Mouse (Mus musculus) embryo, embryonic 10.5 days (tissue): ENCODE data around the gene Adnp.

Experiments used
- DNase-seq: peaks from one replicate; pipeline ENCODE4 v3.0.0-alpha.2; 2015; ENCODE audit warnings: low spot score

The Adnp gene

GRCm38 (mm10) chr2:168206725-168207644 lies at the start of gene Adnp:
TSS of gene Adnp (minus strand) at chr2:168207112.
- peak; percentile 98 for DNase-seq

DNA sequence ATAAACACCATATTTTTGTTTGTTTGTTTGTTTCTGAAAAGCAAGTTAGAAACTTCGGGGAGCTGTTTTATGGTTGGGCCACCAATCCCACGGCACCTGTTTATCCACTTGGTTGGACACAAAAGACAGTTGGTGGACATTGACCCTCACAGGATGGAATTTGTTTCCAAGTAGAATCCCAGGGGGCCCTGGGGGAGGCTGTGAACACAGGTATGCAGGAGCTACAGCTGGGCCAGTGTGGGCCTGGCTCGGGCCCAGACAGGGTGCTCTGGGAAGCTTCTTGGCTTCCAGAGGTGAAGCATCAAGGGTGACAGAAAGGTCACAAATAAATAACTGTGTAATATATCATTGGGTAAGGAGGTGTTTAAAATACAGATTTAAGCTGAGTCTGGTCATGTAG lies 49.6 kb upstream of the Adnp start:
- no peak for DNase-seq

DNA sequence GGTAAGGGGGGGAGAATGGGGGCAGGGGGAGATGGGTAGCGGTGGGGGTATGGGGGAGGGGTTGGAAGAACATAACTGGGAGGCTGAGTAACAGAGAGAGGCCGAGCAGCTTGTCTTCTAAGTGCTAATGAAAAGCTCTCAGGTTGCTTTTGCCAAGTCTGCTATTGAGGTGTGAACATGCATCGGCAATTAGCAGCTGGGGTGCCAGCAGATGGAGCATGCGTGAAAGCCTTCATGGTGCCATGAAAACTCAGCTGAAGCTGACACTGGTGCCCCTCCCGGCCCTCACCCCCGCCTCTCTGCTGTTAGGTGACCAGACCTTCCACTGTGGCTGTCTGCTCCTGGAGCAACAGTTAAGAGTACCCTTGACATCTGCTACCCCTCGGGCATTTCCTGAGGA lies 46.9 kb upstream of the Adnp start:
- DNase-seq, result no peak

- peak; percentile 87 for DNase-seq
Observed at GRCm38 (mm10) chr2:168252639-168253292, 45.9 kb upstream of the Adnp start.

DNA sequence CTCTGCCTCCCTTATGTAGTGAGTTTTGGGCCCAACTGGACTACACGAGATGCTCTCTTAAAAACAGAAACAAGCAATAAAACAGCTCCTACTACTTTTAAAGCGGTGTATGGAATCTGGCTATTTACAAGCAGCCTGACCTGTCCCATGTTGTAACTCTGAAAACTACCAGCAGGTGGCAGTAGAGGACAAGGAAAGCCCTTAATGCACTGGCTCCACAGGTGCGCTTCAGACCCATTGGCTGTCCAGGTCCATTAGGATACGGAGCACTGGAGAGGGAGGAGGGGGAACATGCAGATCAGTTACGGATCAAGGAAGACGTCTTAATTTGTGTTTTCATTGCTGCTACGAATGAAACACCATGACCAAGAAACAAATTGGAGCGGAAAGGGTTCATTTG lies 43.4 kb upstream of the Adnp start:
- DNase-seq, result peak; percentile 93

- DNase-seq, result peak; percentile 64
Observed at GRCm38 (mm10) chr2:168248856-168249245, 41.9 kb upstream of the Adnp start.

DNA sequence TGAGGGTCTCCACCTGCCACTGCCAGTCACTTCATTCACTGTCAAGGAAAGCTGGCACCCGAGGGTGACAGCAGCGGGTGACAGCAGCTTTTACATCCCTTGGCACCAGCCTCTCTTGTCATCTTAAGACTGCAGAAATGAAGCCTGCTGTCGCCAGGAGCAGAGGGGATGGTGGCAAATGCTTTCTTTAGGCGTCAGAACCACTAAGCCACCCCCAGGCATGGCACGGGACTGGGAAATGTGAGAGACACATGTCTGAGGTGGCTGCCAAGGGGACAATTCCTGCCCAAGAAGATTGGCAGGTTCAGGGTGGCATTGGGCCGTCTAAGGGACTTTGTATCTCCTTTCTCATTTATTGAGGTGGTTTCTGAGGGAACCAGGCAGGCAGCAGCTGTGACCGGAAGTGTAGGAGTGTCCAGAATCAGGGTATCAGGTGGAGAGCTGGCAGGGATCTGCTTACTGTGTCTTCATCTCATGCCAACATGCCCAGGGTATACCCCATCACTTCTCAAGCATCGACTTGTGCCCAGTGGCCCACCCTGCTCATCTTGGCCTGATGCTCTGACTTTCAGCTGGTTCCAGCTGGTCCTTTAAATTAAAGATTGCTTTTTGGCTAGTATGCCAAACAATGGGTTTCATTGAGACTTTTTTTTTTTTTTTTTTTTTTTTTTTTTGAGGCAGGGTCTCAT lies 41.4 kb upstream of the Adnp start:
- DNase-seq, result no peak

- DNase-seq, result no peak
Observed at GRCm38 (mm10) chr2:168245571-168245970, 38.7 kb upstream of the Adnp start.

DNA sequence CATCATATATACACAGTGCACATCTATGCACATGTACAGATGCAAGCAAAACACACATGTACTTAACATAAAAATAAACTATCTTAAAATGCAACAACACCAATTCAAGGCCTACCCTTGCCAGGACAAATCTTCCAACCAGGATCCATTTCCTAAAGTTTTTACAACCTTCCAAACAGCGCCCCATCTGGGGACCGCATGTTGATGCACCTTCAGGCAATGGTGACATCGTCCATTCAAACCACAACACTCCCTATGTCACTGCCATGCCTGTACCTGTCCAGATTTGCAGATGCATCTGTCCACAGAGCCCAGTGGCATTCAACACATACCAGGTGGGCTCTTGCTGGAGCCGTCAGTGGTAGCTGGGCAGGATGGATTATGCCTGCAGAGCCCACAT lies 36.4 kb upstream of the Adnp start:
- DNase-seq, result no peak

DNA sequence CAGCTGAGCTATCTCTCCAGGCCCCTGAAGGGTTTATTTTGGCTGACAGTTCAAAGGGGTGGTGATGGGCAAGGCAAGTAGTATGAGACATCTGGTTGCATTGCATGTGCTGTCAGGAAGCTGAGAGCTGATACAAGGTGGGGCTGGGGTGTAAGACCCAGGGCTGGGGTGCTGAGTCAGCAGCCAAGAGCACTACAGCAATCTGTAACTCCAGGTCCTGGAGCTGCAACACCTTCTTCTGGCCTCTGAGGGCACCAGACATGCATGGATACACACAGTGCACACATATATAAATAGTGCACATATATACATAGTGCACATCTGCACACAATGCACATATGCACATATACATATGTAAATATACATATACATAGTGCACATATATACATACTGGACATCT lies 35.9 kb upstream of the Adnp start:
- DNase-seq, result no peak

GRCm38 (mm10) chr2:168238335-168238734 lies 31.4 kb upstream of the Adnp start:
- no peak for DNase-seq

DNA sequence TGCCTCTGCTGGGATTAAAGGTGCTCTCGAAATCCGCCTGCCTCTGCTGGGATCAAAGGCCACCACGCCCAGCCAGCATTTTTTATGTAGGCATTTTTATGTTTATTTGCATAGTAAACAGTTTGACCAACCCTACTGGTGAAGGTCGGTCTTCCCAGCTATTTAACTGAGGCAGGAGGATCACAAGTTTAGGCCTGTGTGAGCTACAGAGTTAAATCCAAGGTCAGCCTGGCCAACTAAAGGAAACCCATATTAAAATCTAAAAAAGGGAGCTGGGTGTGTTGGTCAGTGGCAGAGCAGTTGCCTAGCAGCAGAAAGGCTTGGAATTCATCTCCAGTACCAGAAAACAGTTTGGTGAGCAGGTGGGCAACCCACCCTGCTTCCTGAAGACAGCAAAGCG lies 26.4 kb upstream of the Adnp start:
- DNase-seq, result no peak

- DNase-seq, result no peak
Observed at GRCm38 (mm10) chr2:168231471-168231829, 24.5 kb upstream of the Adnp start.

GRCm38 (mm10) chr2:168230773-168231470 lies 24.0 kb upstream of the Adnp start:
- DNase-seq, result no peak

- DNase-seq, result peak; percentile 93
Observed at GRCm38 (mm10) chr2:168230026-168230728, 23.3 kb upstream of the Adnp start, which contains the start of the genes Gm20716, Dpm1 and Mocs3. TSS of gene Gm20716 (minus strand) at chr2:168230364. TSS of gene Dpm1 (minus strand) at chr2:168230591. TSS of gene Mocs3 (plus strand) at chr2:168230622.

DNA sequence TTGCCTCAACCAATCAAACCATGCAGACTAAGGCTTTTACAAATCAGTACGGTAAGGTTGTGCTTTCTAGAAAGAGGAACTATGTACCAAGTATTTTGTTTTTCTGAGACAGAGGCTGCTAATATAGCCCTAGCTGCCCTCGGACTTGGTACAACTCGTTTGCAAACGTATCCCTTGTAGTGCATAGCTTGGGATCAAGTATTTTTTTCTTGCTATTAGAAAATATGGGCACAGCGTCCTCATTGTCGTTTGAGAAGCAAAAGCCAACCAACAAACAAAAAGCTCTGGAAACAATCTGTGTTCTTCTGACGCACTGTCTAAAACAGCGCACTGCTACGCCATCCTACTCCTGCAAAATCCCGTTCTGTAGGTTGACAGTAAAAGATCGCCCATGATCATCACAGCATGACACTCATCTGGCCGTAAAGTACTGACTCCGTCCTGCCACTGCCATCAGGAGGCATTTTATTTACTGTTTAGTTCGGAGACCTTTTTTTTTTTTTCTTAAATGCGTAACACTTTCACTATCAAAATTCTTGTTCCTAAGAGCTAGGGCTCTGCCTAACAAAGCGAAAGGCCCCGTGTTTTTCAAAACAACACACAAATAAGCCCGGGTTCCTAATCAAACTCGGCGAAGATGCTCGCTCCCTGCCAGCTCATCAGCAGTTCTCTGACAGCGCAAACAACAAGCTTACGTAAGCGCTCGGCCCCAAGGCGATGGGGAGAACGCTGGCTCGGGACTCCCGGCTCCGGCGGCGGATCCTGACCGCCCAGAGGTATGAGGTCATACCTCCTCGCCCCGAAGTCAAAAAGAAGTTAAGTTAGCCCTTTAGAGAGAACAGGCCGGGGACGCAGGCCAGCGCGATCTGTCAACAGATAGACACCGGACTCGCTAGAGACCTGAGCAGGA lies 22.5 kb upstream of the Adnp start:
- peak; percentile 12 for DNase-seq

DNA sequence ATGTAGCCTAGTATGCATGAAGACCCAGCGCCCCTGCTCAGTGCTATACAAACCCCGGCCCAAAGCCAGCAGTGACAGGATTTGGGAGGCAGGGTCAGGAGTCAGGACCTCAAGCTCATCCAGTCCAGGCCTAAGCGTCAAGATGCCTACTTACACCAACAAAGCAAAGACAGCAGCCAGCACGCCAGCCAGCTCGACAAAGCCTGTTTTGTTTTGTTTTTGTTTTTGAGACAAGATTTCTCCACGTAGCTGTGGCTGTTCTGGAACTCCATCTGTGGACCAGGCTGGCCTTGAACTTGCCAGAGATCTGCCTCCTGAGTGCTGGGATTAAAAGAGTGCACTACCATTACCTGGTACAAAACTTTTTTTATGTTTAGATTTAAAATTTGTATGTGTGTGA lies 16.4 kb upstream of the Adnp start:
- DNase-seq, result no peak

DNA sequence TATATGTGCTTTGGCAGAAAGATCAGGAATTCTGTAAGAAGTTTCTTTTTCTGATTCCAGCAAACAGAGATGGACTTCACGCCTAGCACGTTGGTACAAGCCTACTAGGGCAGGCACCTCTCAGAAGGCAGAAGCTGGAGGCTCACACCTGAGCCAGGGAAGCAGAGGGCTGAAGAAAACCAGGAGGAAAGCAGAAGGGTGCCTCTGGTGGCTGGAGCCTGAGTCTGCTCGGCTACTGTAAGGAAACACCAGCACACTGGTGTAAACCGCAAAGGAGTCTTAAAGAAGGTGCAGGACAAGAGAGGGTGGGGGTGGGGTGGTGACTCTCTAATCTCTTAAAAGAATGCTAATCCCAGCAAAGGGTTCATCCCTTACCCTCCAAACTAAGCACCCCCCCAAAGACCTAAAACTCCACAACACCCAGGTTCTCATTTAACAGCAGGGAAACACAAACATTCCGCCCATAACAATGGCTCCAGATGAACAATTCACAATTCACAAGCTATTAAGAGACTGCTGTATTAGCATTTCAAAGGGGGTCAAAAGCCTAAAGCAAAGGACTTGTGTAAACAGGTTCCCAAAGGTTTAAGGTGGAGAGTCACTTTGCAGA lies 7.0 kb upstream of the Adnp start:
- DNase-seq, result no peak

- DNase-seq, result no peak
Observed at GRCm38 (mm10) chr2:168207883-168208282, 971 bp upstream of the Adnp start.
